Mouse (Mus musculus): ENCODE results near the gene Rapgef5. TPM values are rescaled to one million over a fixed set of nuclear protein-coding genes. Genes with fewer than 3 reads are reported as not detected.
"Not testable (repeated sequence)": the region's sequence is repeated elsewhere in the genome, so short reads cannot be mapped to it uniquely, and the experiment has no call there.

Gene Rapgef5
- total RNA-seq, 2 experiments from 2014 or later: 151 to 174 TPM

DNA sequence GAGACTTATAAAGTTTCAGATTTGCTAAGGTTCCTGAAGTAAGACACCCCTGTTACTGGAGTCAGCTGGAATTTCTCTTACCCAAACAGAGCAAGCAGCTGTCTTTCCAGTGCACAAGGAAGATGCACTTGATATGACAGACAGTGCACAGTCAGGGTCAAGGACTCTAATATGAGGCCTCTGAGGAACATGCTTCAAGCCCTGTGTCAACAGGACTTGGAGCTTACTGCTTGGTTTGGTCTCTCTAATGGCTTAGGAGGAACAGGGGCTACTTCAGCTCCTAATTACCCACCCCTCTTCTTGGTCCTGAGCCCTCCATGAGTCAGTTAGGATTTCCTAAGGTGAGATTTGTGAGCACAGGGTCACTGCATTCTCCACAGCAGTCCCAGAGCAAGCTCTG lies 244.6 kb downstream of the Rapgef5 start:
- no peak for DNase-seq (ENCODE audit: low spot score in 2 of 2)

DNA sequence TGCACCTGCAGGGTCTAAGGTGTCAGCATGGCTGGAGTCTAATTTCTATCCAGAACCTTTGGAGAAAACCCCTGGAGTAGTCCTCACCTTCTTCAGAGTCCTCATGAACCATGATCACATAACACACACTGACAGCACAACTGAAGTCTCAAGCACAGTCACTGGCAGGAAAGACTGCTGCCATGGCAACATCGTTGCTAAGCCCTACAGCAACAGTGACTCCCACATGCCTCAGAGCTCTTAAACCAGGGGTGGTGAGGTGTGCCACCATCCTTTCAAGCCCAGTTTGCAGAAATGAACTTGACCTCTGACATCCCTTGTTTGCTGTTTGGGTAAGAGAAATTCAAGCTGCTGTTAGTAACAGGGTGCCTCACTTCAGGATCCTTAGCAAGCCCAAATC lies 245.4 kb downstream of the Rapgef5 start:
- peak; percentile 47 to 52 for DNase-seq (ENCODE audit: low spot score in 2 of 2)

DNA sequence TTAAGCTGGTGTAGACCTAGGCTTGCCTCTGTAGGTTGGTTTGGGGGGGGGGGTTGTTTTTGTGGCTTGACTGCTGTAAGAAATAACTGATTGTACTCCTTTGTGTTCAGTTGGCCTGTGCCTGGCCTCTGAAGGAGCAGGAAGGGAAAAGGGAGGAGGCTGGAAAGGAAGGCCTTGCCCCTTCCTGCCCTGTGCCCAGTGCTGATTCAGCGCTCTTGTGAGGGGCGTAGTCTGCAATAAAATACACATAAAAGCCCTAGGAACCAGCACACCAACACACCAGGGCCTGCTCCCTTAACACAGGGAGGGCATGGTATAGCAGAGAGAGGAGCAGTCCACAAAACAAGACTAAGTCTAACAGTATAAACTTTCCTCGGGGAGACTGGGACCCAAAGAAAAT lies 247.0 kb downstream of the Rapgef5 start:
- DNase-seq (ENCODE audit: low spot score in 2 of 2): no peak

DNA sequence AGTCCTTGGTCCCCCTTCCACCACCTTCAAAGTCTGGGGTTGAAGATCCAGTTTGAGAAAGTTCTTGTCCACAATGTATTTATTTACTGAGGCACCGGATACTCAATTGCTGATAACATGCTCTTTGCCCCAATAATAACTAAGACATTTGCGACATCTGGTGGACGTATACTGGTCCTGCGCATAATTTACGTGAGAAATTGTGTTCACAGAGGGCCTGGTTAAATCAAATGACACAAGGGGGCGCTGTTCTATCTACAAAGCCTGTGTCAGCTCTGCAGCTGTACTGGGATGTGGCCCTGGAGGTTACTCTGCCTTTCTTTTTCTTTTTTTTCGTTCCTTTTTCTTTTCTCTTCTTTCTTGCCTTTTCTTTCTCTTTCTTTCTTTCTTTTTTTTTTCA lies 248.6 kb downstream of the Rapgef5 start:
- peak; percentile 59 to 74 for DNase-seq (ENCODE audit: low spot score in 2 of 2)

DNA sequence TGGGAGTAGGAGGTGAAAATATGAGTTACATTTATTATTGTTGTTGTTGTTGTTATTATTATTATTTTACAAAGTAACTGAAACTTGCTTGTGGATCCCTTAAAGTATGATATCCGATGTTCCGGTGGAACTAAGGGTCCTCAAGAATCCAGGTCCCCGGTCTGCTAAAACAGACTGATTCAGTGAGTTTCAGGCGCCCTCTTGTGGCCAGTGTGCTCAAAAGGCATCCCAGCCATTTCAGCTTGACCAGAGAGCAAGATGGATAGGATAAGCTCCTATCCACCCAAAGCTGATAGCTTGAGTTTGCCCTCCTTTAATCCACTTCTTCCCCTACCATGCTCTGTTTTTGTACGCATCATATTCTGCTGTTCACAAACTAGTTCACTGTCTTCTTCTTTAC lies 252.8 kb downstream of the Rapgef5 start:
- peak; percentile 78 to 85 for DNase-seq (ENCODE audit: low spot score in 2 of 2)

DNA sequence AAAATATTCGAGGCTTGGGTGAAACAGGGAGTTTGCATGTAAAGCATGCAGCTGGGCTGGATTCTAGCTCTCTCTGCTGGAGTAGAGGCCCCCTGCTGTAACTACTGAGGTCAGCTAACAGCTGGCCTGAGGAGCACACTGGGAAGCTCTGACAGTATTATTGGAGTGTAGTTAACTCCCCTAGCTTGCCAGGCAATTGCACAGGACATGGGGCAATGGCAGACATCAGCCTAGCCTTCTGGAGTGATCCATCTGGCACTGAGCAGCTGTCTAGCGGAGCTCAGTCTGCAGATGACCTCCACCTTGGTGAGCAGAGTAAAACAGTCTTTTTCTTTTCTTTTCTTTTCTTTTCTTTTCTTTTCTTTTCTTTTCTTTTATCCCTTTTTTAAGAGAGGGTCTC lies 253.9 kb downstream of the Rapgef5 start:
- no peak for DNase-seq (ENCODE audit: low spot score in 2 of 2)

DNA sequence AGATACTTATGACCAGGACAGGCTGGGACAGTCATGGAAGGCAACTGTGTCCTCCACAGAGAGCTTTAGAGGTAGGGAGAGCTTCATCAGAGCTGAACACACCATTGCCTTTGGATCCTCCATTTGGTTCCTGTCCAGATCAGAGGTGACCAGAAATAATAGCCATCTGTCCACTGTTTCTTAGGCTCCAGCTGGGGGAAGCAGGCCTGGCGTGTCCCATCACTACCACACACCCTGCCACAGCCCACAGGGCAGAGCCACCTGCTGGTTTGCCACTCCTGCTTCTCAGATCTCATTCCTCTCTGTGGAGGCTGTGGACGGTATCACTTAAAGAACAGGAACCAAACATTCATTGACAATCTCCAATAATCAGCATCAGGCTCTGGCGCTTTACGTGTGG lies 254.9 kb downstream of the Rapgef5 start:
- no peak for DNase-seq (ENCODE audit: low spot score in 2 of 2)

DNA sequence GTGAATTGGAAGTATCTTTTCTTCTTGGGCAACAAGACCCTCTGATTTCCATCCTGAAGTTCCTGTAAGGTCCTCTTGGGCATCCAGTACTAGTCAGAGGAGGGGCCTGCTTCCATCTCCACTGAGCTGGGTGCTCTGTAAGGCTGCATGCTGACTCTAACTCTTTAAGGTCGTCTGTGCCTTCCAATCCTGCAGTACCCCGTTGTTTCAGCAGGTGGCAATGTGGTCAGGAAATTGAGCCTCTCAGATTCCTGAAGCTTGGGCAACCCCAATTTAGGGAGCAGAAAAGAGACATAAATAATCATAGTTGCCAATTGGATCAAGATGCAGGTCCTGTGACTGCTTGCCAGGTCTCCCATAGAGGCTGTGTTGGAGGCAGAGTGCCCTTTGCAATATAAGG lies 256.4 kb downstream of the Rapgef5 start:
- peak; percentile 70 to 86 for DNase-seq (ENCODE audit: low spot score in 2 of 2)

DNA sequence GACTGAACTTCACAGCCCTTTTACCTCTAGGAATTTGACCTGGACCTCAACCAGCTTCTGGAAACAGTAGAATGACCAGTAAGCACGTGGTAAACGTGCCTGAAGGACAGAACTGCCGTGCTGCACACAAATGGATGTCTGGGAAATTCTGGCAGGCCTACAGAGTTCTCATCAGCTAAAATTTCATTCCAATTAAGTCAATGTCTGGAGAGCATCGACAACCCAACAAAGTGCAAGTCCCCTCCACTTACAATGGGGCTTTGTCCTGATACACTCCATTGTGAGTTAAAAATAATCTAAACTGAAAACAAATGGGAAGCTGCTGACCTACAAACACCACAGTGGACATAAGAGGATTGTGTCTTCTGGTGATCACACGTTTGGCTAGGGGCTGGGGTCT lies 260.6 kb downstream of the Rapgef5 start:
- DNase-seq (ENCODE audit: low spot score in 2 of 2): no peak

DNA sequence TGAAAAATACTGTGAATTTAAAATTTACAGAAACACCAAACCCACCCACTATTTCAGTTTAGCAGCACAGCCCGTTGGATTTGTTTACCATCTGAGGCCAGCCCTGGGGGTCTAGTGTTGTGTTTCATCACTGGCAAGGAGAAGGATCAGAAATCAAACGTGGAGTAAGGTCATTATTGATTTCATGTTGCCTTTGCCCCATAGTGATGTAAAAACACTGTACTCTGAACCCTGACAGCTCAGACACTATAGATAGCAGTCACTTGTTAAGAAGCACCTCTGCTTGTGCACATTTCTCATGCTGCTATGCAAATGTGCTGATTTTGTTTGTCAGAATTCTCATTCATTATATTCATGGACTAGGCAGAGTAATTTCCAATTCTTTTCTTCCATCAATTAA lies 265.1 kb downstream of the Rapgef5 start:
- no peak for DNase-seq (ENCODE audit: low spot score in 2 of 2)

DNA sequence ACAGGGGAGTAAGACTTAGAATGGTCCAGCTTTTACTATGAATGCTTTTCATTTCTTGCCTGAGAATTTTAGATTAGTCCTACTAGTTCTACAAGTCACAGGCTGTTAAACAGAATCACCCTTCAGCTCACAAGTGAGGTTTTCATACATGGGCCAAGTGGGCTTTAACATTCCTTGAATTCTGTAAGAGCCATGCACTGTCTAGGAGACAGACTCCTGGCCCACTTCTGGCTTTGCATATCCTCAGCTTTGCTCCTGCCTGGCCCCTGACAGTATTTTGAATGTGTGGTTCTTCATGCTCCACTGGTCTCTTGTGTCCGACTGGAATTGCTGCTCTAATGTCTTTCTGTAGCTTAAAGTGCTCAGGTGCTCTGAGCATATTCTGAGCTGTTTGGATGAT lies 267.1 kb downstream of the Rapgef5 start:
- no peak for DNase-seq (ENCODE audit: low spot score in 2 of 2)

DNA sequence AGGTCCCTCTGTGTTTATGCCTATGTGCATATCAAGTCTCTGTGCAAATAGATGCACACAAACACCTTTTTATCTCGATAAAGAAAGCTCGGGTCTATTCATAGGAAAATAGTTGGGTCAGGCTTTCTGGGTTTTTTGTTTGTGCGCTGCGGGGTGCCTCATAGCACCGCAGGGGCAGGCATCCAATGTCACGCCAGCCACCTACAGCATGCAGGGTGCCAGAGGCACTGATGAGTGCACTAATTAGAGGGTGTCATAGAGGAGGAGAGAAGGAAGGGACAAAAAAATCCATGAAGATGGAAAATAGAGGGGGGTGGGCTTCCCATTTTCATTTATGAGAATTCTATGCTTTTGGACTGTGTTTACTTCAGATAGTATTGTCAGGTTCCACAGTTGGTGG lies 270.3 kb downstream of the Rapgef5 start:
- no peak for DNase-seq (ENCODE audit: low spot score in 2 of 2)

DNA sequence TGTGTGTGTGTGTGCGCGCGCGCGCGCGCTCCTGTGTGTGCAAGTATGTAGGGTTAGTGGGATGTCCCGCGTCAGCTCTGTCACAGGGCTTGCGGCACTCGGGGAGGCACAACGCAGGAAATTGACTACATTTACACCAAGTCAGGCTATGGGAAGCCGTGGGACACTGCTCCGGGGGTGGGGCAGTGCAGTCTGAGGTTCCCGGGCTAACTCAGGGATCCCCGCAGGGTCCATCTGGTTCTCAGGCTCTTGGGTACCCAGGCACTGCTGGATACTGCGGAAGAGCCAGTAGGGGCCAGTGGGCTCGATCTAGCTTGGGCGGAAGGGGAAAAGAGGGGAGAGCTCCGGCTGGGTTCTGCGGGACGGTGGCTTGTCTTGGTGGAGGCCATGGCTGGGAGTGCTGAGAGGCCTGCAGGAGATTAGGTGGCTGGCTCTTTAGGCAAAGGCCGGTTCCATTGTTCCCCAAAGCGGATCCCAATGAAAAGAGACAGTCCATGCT lies 272.3 kb downstream of the Rapgef5 start:
- no peak for DNase-seq (ENCODE audit: low spot score in 2 of 2)

DNA sequence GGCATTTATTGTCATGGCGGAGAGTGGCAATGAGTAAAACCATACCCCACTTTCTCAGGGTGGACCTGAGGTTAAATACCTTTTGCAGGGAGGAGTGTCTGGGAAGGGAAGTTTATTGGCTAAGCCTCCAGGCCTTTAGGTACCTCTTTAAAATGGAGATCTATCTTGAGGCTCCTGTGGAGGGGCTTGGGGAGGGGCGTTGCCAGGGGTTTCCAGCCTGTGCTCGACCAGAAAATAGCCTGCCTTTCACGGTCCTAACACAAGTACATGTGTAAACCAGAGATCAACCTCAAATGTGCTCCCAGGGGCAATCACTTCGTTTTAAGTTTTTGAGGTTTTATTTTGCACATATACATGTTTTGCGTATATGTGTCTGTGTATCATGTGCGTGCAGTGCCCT lies 272.7 kb downstream of the Rapgef5 start:
- no peak for DNase-seq (ENCODE audit: low spot score in 2 of 2)

DNA sequence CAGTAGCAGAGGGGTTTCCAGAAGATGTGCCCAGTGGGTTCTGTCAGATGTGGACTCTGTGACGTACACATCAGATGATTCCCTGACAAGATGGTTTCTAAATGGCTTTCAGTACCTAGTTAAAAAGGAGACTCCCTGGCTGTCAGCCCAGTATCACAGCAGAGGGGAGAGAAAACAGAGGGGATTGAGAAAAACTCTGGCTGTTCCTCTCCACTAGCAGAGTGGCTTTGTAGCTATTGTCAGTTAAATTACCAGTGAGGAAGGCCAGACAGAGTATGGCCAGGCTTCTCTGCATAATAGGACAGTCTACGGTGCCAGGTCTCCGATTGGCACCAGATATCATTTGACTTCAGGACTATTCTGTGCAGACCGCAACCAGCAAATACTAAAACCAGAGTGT lies 279.0 kb downstream of the Rapgef5 start:
- DNase-seq (ENCODE audit: low spot score in 2 of 2): no peak

DNA sequence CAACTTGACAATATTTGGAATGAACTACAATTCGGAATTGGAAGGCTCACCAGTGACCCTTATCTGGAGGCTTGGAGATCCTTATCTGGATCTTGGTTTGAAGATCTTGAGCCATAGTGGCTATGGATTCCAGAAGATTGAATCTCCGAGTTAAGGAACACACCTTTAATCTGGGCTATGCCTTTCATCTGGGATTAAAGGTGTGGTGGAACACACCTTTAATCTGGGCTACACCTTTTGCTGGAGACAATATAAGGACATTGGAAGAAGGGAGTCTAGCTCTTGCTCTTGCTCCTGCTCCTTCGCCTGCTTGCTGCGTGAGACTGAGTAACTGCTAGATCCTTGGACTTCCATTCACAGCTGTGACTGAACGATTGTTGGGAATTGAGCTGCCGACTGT lies 287.7 kb downstream of the Rapgef5 start, which contains the start of gene Cdca7l:
Gene Cdca7l, plus strand, starts transcription at position 301 of the 400 bp plus-strand sequence.
- DNase-seq (ENCODE audit: low spot score in 2 of 2): not testable (repeated sequence)

DNA sequence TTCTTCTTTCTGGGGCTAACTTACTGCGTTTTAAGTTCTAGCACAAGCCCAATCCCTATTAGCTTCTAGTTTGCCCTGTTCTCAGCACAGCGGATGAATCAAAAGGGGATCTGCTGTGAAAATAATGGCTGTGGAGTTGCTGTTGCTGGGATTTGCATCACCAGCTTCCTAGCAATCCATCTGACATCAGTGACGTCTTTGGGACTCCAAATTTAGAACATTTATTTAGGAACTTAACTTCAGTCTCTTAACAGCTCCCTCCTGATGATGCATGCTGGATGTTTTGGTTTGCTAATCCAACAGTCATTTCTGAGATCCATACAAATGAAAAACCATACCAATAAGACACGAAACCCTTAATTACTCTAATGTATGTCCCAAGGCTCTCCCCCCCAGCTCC lies 289.3 kb downstream of the Rapgef5 start:
- DNase-seq (ENCODE audit: low spot score in 2 of 2): no peak

DNA sequence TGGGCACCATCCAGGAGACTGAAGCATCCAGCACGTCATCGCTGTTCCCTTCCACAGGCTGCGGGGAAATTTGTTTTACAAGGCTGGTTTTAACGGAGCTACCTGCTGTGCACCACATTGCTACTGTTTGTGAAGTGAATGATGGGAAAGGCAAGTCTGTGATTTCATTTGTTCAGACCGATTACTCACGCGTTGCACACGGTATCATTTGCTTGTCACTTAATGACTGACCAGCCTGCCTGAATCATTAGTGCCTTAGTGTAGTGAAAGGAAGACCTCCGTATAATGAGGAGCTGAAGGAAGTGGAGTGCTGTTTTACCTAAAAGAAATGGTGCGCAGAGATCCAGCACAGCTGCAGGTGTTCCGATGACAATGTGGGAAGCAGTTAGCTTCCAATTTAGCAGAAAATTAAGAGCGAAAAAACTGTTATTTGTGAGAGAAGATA lies 289.8 kb downstream of the Rapgef5 start:
- DNase-seq (ENCODE audit: low spot score in 2 of 2): no peak

DNA sequence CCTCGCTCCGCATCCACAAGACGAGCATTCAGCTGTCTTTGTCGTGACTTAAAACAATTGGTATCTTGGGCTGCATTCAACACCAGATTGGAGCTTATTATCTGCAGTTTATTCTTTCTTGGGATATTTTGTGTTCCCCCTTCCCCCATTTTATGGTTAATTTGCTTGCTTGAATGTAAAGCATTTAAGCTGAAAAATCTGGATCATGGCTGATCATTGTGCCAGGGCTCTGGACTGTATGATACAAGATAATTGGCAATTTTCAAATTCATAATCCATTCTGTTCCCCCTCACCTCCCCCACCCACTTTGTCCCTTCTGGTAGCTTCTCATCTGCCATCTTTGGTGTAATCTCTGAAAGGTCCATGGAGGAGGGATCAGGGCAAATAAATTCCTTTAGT lies 290.2 kb downstream of the Rapgef5 start:
- DNase-seq (ENCODE audit: low spot score in 2 of 2): no peak

DNA sequence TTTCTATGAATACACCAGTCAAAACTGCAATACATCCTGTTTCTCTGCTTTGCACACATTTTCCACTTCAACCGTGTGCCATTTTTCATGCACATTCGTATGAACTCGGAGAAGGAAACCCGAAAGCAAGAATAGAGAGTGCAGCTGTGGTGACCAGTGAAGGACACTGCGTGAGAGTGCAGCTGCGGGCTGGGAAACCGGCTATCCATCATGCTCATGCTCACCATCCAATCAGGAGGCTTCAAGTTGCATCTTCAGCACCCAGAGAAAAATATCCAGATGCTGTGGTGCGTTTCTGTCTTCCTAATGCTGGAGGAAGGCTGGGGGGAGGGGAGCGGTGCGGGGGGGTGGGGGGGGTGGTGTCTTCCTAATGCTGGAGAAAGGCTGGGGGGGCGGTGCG lies 291.4 kb downstream of the Rapgef5 start:
- no peak for DNase-seq (ENCODE audit: low spot score in 2 of 2)

DNA sequence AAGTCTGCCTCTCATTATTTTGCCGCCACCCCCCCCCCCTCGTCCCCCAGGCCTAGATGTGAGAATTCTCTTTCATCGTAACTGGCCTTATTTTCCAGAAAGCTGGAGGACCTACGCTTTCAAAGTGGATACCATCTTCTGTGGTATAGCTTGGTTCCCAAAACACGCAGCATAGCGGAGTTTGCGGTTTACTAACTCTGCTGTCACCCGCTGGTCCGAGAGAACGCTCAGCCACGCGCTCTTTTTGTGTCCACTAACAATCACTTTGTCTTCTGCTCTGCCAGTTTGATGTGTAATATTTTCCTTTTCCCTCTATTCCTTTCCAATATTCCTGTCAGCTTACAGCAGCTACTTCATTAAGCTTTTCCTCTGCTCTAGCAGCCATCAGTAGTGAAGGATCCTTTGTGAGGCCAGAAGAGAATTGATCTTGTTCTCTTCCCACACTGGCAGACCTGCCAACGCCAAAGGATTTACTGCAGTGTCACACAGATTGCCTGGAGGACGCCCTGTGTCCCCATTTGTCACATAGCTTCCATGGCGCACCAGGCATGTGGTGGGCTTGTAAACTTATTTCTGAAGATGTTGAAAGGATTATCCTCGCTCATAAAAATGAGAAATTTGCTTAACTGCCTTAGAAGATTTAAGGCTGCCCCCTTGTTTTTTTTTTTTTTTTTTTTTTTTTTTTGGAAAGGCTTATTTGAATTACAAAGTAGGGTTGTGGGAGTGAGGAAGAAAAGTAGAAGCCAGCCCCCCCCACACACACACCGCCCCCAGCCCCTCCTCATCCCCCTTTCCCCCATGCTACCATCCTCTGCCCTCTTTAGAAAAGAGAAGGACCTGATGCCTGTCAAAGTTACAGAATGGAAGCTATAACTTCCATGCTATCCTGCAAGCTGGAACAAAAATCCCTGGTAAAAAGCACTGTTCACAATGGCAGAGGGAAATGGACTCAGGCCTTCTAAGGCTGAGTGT lies 292.4 kb downstream of the Rapgef5 start:
- DNase-seq (ENCODE audit: low spot score in 2 of 2): no peak
